Mouse (Mus musculus) ES-Bruce4 (cell line): ENCODE data around the gene Ndufs3. TPM values are rescaled to one million over a fixed set of nuclear protein-coding genes. Genes with fewer than 3 reads are reported as not detected.

Experiments used
- H3K27ac ChIP-seq: 2 replicates; pipeline ENCODE4 v1.5.1; 2012; ENCODE audit warnings: low read length, inconsistent platforms; ENCODE audit not compliant: insufficient read depth
- H3K27me3 ChIP-seq: 2 replicates; pipeline ENCODE4 v1.6.1; 2012; ENCODE audit warnings: mild to moderate bottlenecking, low read length, inconsistent platforms; ENCODE audit not compliant: control insufficient read depth, poor library complexity, insufficient read depth, severe bottlenecking
- H3K36me3 ChIP-seq: 2 replicates; pipeline ENCODE4 v1.6.1; 2012; ENCODE audit warnings: inconsistent platforms, mild to moderate bottlenecking, low read length, moderate library complexity; ENCODE audit not compliant: control insufficient read depth, poor library complexity, insufficient read depth, severe bottlenecking
- H3K4me1 ChIP-seq: one replicate; pipeline ENCODE4 v1.8.1; 2011; ENCODE audit warnings: low read length; ENCODE audit not compliant: control insufficient read depth, insufficient read depth
- H3K4me3 ChIP-seq: 2 replicates; pipeline ENCODE4 v1.5.1; 2011; ENCODE audit warnings: low read depth, mild to moderate bottlenecking, low read length
- H3K9ac ChIP-seq: 2 replicates; pipeline ENCODE4 v1.6.1; 2012; ENCODE audit warnings: low read depth, mild to moderate bottlenecking, inconsistent platforms; ENCODE audit not compliant: poor library complexity, severe bottlenecking
- H3K9me3 ChIP-seq: replicated peaks from 2 replicates; pipeline ENCODE4 v1.6.1; 2012; ENCODE audit warnings: mild to moderate bottlenecking, low read length, inconsistent platforms; ENCODE audit not compliant: control insufficient read depth, poor library complexity, insufficient read depth, severe bottlenecking
- CTCF ChIP-seq: IDR thresholded peaks from one replicate; pipeline ENCODE4 v1.8.1; 2011; ENCODE audit warnings: low read depth, low read length
- EP300 ChIP-seq: IDR thresholded peaks from 2 replicates; pipeline ENCODE4 v1.6.1; 2011; ENCODE audit warnings: low read depth, low read length; ENCODE audit not compliant: insufficient read depth
- POLR2A ChIP-seq: IDR thresholded peaks from one replicate; pipeline ENCODE4 v1.8.1; 2011; ENCODE audit warnings: low read length; ENCODE audit not compliant: insufficient read depth
- polyA plus RNA-seq: library from polyadenylated mRNA; stranded (reverse); fragments of >200 nt; gene quantifications from 2 replicates; pipeline ENCODE4 v1.2.4, GENCODE M21; 2011; ENCODE audit warnings: low read depth; ENCODE audit not compliant: missing spikeins, insufficient read depth, insufficient read length

The Ndufs3 gene
- polyA plus RNA-seq, 1 experiment, result 90.1 TPM

DNA sequence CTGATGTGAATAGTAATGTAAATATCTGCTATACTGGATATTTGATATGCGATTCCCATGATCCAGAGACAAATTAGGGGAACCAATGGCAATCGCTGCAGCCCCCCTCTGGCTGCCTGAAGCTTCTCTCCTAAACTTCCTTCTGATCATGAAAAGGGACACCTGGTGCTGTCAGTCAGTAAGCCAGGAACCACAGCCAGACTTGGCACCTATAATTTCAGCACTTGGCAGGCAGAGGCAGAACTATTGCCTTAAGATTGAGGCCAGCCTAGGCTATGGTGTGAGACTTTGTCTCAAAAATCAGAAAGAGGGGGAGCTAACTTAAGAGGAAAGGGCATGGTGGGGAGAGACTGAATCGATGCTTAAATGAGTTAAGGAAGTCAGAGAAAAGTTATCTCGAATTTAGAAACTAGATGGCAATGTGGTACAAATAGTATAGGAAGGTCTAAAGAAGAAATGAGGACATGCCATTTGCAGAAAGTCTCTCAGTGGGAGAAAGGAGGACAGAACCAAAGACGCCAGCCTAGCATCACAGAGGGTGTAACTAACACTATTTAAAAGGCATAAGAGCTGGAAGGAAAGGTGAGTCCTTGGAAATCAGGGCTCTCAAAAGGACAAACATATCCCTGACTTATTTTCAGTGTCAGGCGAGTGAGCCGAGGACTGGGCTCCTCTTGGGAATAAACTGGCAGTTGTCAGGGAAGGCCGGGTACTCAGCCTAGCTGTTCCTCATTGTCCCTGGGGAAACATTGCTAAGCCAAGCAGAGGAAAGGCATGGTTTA lies 33.3 kb downstream of the Ndufs3 start:
- Histone ChIP-seq H3K36me3 (peaks cover 11% of the 10 kb centered on the region), H3K9me3 (no peaks in the 10 kb centered on the region), H3K4me3 (no peak overlapping the region), H3K27me3 (no peaks in the 10 kb centered on the region), H3K9ac (no peak overlapping the region), H3K4me1 (no peaks in the 10 kb centered on the region), H3K27ac (no peak overlapping the region)
- no peak for TF ChIP-seq EP300
- no peak for TF ChIP-seq POLR2A
- TF ChIP-seq CTCF, result no peak

GRCm38 (mm10) chr2:90870136-90870601 lies 34.5 kb downstream of the Ndufs3 start:
- H3K27ac ChIP-seq, result no peak overlapping the region
- TF ChIP-seq POLR2A (no peak), CTCF (no peak), EP300 (no peak)

GRCm38 (mm10) chr2:90866524-90866923 lies 38.1 kb downstream of the Ndufs3 start:
- Histone ChIP-seq H3K9ac (no peak overlapping the region), H3K4me1 (no peaks in the 10 kb centered on the region), H3K4me3 (no peak overlapping the region), H3K9me3 (no peaks in the 10 kb centered on the region), H3K36me3 (peaks cover 42% of the 10 kb centered on the region), H3K27me3 (no peaks in the 10 kb centered on the region), H3K27ac (no peak overlapping the region)
- TF ChIP-seq POLR2A (no peak), CTCF (peak; percentile 96)

More at GRCm38 (mm10) chr2:90870136-90870601, 34.5 kb downstream of the Ndufs3 start:
- Histone ChIP-seq H3K9me3 (no peaks in the 10 kb centered on the region), H3K4me3 (no peak overlapping the region), H3K27me3 (no peaks in the 10 kb centered on the region), H3K4me1 (no peaks in the 10 kb centered on the region), H3K9ac (no peak overlapping the region), H3K36me3 (peaks cover 20% of the 10 kb centered on the region)

GRCm38 (mm10) chr2:90864184-90864583 lies 40.4 kb downstream of the Ndufs3 start:
- Histone ChIP-seq H3K4me3 (no peak overlapping the region), H3K27ac (no peak overlapping the region), H3K4me1 (no peaks in the 10 kb centered on the region), H3K36me3 (peaks cover 61% of the 10 kb centered on the region), H3K9ac (no peak overlapping the region), H3K9me3 (no peaks in the 10 kb centered on the region), H3K27me3 (no peaks in the 10 kb centered on the region)
- TF ChIP-seq CTCF, result no peak
- no peak for TF ChIP-seq EP300
- TF ChIP-seq POLR2A, result no peak

DNA sequence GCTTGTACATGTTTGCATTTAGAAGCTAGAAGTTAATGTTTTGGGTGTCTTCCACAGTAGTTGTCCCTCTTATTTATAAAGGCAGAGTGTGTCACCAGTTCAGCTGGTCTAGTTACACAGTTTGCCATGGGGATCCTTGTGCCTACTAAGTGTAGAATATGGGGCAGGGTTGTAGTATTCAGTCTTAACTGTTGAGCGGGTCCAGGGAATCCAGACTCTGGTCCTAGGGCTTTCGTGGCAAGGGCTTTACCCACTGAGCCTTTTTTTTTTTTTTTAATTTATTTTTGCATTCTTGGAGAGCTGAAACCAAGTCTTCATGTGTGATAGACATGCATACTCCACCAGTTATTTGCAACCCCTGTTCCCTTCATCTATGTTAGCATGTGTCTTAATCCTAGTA lies 43.1 kb downstream of the Ndufs3 start:
- Histone ChIP-seq H3K36me3 (peaks cover 68% of the 10 kb centered on the region), H3K9me3 (no peaks in the 10 kb centered on the region), H3K4me3 (no peak overlapping the region), H3K4me1 (no peaks in the 10 kb centered on the region), H3K27ac (no peak overlapping the region), H3K27me3 (no peaks in the 10 kb centered on the region), H3K9ac (no peak overlapping the region)
- TF ChIP-seq CTCF (no peak), EP300 (no peak), POLR2A (no peak)

GRCm38 (mm10) chr2:90850401-90850800 lies 54.2 kb downstream of the Ndufs3 start:
- Histone ChIP-seq H3K27me3 (no peaks in the 10 kb centered on the region), H3K4me1 (no peaks in the 10 kb centered on the region), H3K9me3 (no peaks in the 10 kb centered on the region), H3K36me3 (peaks cover 43% of the 10 kb centered on the region), H3K27ac (no peak overlapping the region), H3K4me3 (no peak overlapping the region), H3K9ac (no peak overlapping the region)
- no peak for TF ChIP-seq CTCF
- TF ChIP-seq POLR2A, result no peak
- TF ChIP-seq EP300, result no peak
